Mouse (Mus musculus) layer of hippocampus, adult 8-10 months (tissue): Measurements from ENCODE around the gene Kremen1. TPM values are rescaled to one million over a fixed set of nuclear protein-coding genes. Genes with fewer than 3 reads are reported as not detected.

Experiments used
- total RNA-seq, 4 experiments: library from RNA; stranded (reverse); gene quantifications; 2 replicates each; pipeline ENCODE4 v1.2.4; 2022

Kremen1 gene
- total RNA-seq, 4 experiments from 2014 or later, result 13.5 to 15.6 (median 14.9) TPM

Other genes with a start within 250 kb of the Kremen1 start
- 10 to 100 TPM; 48.3 to 100.0 (median 69.5) TPM for gene Rasl10a, start 203.4 kb downstream of the Kremen1 start, total RNA-seq
- gene Gas2l1, start 196.2 kb downstream of the Kremen1 start, total RNA-seq, result 10 to 100 TPM; 81.4 to 91.4 (median 86.0) TPM
- 10 to 100 TPM; 22.1 to 26.4 (median 24.2) TPM for gene Rhbdd3, start 162.6 kb downstream of the Kremen1 start, total RNA-seq
- gene Ewsr1, start 162.3 kb downstream of the Kremen1 start, total RNA-seq, result 100 to 1,000 TPM; 333 to 412 (median 383) TPM
- gene Emid1, start 109.3 kb downstream of the Kremen1 start, total RNA-seq, result 1 to 10 TPM; 3.7 to 6.5 (median 5.2) TPM
- 10 to 100 TPM; 18.6 to 22.3 (median 20.3) TPM for gene Znrf3, start 183.3 kb upstream of the Kremen1 start, total RNA-seq